In the genomic region with DNA sequence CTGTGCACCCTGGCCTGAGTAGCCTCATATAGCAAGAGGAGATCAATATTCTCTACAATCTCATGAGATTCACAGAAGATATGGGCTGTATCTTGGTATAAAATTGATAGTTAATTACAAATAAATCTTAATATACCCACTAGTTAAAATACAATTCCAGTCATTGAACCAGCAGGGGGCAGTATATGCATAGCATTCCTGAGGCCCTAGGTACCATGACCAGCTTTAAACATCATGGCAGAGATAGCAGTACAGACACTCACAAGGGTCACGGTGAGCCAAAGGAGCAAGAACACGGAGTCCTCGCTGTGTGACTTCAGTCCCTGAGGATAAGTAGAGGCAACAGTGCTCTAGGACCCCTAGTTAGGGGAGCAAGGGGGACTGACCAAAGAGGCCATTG, we compare ENCODE assay signal across 8 mouse cellular contexts. TPM values are rescaled to one million over a fixed set of nuclear protein-coding genes. Genes with fewer than 3 reads are reported as not detected.
DNase-seq lines count a peak whose midpoint lies in the region; ATAC-seq lines count a peak whose summit lies in the region.

No protein-coding gene starts in this region.

- ATAC-seq in frontal cortex, adult (ENCODE audit: low TSS enrichment), result peak; percentile 70; the same call in 1 of the 2 replicates
- ATAC-seq in erythroid progenitor cell, adult 5-6 weeks (replicated peaks; ENCODE audit: low FRiP score, poor library complexity, severe bottlenecking), result no peak

- DNase-seq in frontal cortex, postnatal 14 days (ENCODE audit: low spot score in 2 of 2), result no peak
- DNase-seq in right cerebral cortex, adult 18-20 months, result peak; percentile 39
- DNase-seq in right cerebral cortex, postnatal 36 days (ENCODE audit: low spot score in 2 of 2), result no peak
- DNase-seq in c-Kit-negative CD71-positive TER-119-positive erythroid progenitor cells, embryonic 14.5 days (ENCODE audit: low read depth, low spot score), result peak; percentile 34
- DNase-seq in kidney, adult 9 months, result peak; percentile 76
- peak; percentile 19 to 47 for DNase-seq in natural killer cell, adult 2 months (ENCODE audit: low spot score in 2 of 2)

RNA-seq across cellular contexts. Expression of a gene that starts 28.6 kb away (rescaled TPM):
- total RNA-seq in erythroid progenitor cell, adult 5-6 weeks (2015; ENCODE audit: low replicate concordance), result 7.5 and 9.4 TPM in 2 replicates
- 2.7 and 3.9 TPM in 2 replicates for total RNA-seq in erythroid progenitor cell, adult 5-6 weeks (2017; ENCODE audit: low replicate concordance)

RNA-seq across cellular contexts. Expression of a gene that starts 50.0 kb away (rescaled TPM):
- 23.4 and 24.7 TPM in 2 replicates for total RNA-seq in erythroid progenitor cell, adult 5-6 weeks (2015; ENCODE audit: low replicate concordance)
- total RNA-seq in erythroid progenitor cell, adult 5-6 weeks (2017; ENCODE audit: low replicate concordance), result 18.1 and 20.2 TPM in 2 replicates

RNA-seq across cellular contexts. Expression of a gene that starts 57.3 kb away (rescaled TPM):
- total RNA-seq in erythroid progenitor cell, adult 5-6 weeks (2015; ENCODE audit: low replicate concordance), result 1.1 TPM in 1 of 2 replicates, not detected in the other
- total RNA-seq in erythroid progenitor cell, adult 5-6 weeks (2017; ENCODE audit: low replicate concordance), result 4.6 TPM in 1 of 2 replicates, not detected in the other

RNA-seq across cellular contexts. Expression of a gene that starts 58.9 kb away (rescaled TPM):
- not detected in 2 replicates for total RNA-seq in erythroid progenitor cell, adult 5-6 weeks (2015; ENCODE audit: low replicate concordance)
- total RNA-seq in erythroid progenitor cell, adult 5-6 weeks (2017; ENCODE audit: low replicate concordance), result not detected in 2 replicates

Comparison
In these comparisons a context has a peak if more than half of its experiments do, and no peak if none do; other contexts are left out.
1. DNase-seq: peak in right cerebral cortex, adult 18-20 months (single experiment), c-Kit-negative CD71-positive TER-119-positive erythroid progenitor cells, embryonic 14.5 days (single experiment), kidney, adult 9 months (single experiment) and natural killer cell, adult 2 months (2 of 2); none in frontal cortex, postnatal 14 days (0 of 2) and right cerebral cortex, postnatal 36 days (0 of 2).